In the genomic region with DNA sequence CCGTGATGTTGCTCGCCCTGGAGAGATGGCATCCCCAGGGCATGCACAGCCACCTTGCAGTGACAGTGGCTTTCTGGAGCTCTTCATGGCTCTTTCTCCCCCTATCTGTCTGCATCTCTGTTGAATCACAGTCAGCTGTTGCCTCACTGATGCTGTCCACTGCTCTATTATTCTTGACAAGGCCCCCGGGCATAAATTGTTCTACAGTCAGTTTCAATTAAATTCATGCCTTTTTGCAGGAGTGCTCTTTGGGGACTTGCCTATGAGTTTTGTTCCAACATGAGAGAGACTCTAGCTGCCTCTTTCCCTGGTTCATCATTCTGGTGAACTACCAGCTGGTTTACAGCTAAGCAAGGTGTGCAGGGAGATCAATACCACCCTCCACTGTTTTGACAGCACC, we compare ENCODE assay signal across 20 mouse cellular contexts.
"Had no signal": no experiment of that assay in that cellular context is flagged by ENCODE, and none has a peak within 500 bp of the region (broad histone marks: within the 10 kb centered on the region; RNA-seq: fewer than 3 reads in every experiment).

No protein-coding gene starts in this region.

- H3K9me3 ChIP-seq: intestine, embryonic 15.5 days; limb, embryonic 12.5 days; limb, embryonic 15.5 days; lung, embryonic 15.5 days; midbrain, embryonic 15.5 days; stomach, embryonic 15.5 days had no signal

- H3K9ac ChIP-seq: intestine, embryonic 15.5 days; limb, embryonic 12.5 days; limb, embryonic 15.5 days; liver, embryonic 14.5 days; liver, postnatal 0 days; lung, embryonic 15.5 days; midbrain, embryonic 15.5 days; stomach, embryonic 15.5 days had no signal

- H3K4me2 ChIP-seq: intestine, embryonic 15.5 days; limb, embryonic 12.5 days; limb, embryonic 15.5 days; liver, embryonic 11.5 days; lung, embryonic 15.5 days; midbrain, embryonic 15.5 days; stomach, embryonic 15.5 days had no signal

- H3K27ac ChIP-seq: intestine, embryonic 15.5 days; limb, embryonic 12.5 days; limb, embryonic 15.5 days; liver, embryonic 14.5 days; lung, embryonic 15.5 days; midbrain, embryonic 15.5 days; stomach, embryonic 15.5 days had no signal

- H3K4me3 ChIP-seq: intestine, embryonic 15.5 days; limb, embryonic 12.5 days; limb, embryonic 15.5 days; lung, embryonic 15.5 days; midbrain, embryonic 15.5 days; stomach, embryonic 15.5 days had no signal

- H3K27me3 ChIP-seq: intestine, embryonic 15.5 days; limb, embryonic 12.5 days; limb, embryonic 15.5 days; lung, embryonic 15.5 days; midbrain, embryonic 15.5 days; stomach, embryonic 15.5 days had no signal

- H3K36me3 ChIP-seq: intestine, embryonic 15.5 days; limb, embryonic 12.5 days; limb, embryonic 15.5 days; lung, embryonic 15.5 days; midbrain, embryonic 15.5 days; stomach, embryonic 15.5 days had no signal

- H3K4me1 ChIP-seq: intestine, embryonic 15.5 days; limb, embryonic 12.5 days; limb, embryonic 15.5 days; lung, embryonic 15.5 days; stomach, embryonic 15.5 days had no signal

- ATAC-seq: intestine, embryonic 15.5 days; liver, postnatal 0 days; midbrain, embryonic 15.5 days had no signal

- DNase-seq: kidney, adult 11 months; kidney, adult 9 months; kidney, postnatal 14 days; kidney, postnatal 4 days; left cerebral cortex, postnatal 4 days; liver, postnatal 0 days; lung, postnatal 14 days; lung, postnatal 4 days; right cerebral cortex, adult 18-20 months; right cerebral cortex, postnatal 25 days; spleen, adult 18-20 months; thymus, postnatal 36 days had no signal
